Mouse (Mus musculus) kidney, embryonic 15.5 days (tissue): ENCODE results near the gene Gstm1. TPM values are rescaled to one million over a fixed set of nuclear protein-coding genes. Genes with fewer than 3 reads are reported as not detected.
"Not testable (repeated sequence)": the region's sequence is repeated elsewhere in the genome, so short reads cannot be mapped to it uniquely, and the experiment has no call there.

Experiments used
- ATAC-seq: fragments of 200-750 bp; cut with Nextera tagmentation; replicated peaks from 2 replicates; pipeline ENCODE4 v1.8.0; 2017; ENCODE audit warnings: moderate TSS enrichment; ENCODE audit not compliant: low FRiP score
- H3K27ac ChIP-seq: fragments of 300-500 bp; sonication (generic); 2 replicates; pipeline ENCODE4 v1.5.1; 2015; ENCODE audit warnings: mild to moderate bottlenecking, inconsistent platforms
- H3K27me3 ChIP-seq: fragments of 300-500 bp; sonication (generic); 2 replicates; pipeline ENCODE4 v1.6.1; 2015; ENCODE audit warnings: inconsistent platforms
- H3K36me3 ChIP-seq: fragments of 300-500 bp; sonication (generic); 2 replicates; pipeline ENCODE4 v1.6.1; 2015; ENCODE audit warnings: inconsistent platforms
- H3K4me1 ChIP-seq: fragments of 300-500 bp; sonication (generic); 2 replicates; pipeline ENCODE4 v1.6.1; 2015; ENCODE audit warnings: inconsistent platforms
- H3K4me2 ChIP-seq: fragments of 300-500 bp; sonication (generic); 2 replicates; pipeline ENCODE4 v1.6.1; 2015; ENCODE audit warnings: moderate library complexity, mild to moderate bottlenecking, inconsistent platforms
- H3K4me3 ChIP-seq: fragments of 300-500 bp; sonication (generic); replicated peaks from 2 replicates; pipeline ENCODE4 v1.5.1; 2015; ENCODE audit warnings: mild to moderate bottlenecking, inconsistent platforms
- H3K9ac ChIP-seq: fragments of 300-500 bp; sonication (generic); 2 replicates; pipeline ENCODE4 v1.6.1; 2015; ENCODE audit warnings: mild to moderate bottlenecking, inconsistent platforms
- H3K9me3 ChIP-seq: fragments of 300-500 bp; sonication (generic); replicated peaks from 2 replicates; pipeline ENCODE4 v1.6.1; 2016; ENCODE audit warnings: inconsistent platforms
- WGBS: fragments of 180-500 bp; shearing (Covaris S2); methylation state at CpG from one replicate; pipeline ENCODE4 v1.1.7; 2015; ENCODE audit warnings: mixed read lengths; 5-methylcytosine and 5-hydroxymethylcytosine counted together
- polyA plus RNA-seq: library from polyadenylated mRNA; unstranded; fragments of >200 nt; fragmentation: Nextera tagmentation; extraction: Ambion mirVana; gene quantifications from 2 replicates; pipeline ENCODE4 v1.2.1, GENCODE M21; 2015

Gstm1 gene
- polyA plus RNA-seq, 1 experiment from 2014 or later = 93.6 TPM

- no peaks in the 10 kb centered on the region for H3K27me3 ChIP-seq
- H3K9ac ChIP-seq = no peak overlapping the region
- no peak for ATAC-seq
- H3K27ac ChIP-seq = no peak overlapping the region
- no peaks in the 10 kb centered on the region for H3K36me3 ChIP-seq
- H3K4me2 ChIP-seq = no peak overlapping the region
- 0 out of 2 replicates have a peak, but pooled peaks cover 3% of the 10 kb centered on the region for H3K4me1 ChIP-seq
- no peaks in the 10 kb centered on the region for H3K9me3 ChIP-seq
- no peak overlapping the region for H3K4me3 ChIP-seq
These were observed 14.3 kb upstream of the Gstm1 start for GRCm38 (mm10) chr3:108032113-108032512.

- Histone ChIP-seq H3K36me3 (no peaks in the 10 kb centered on the region), H3K9ac (no peak overlapping the region), H3K4me1 (0 out of 2 replicates have a peak, but pooled peaks cover 8% of the 10 kb centered on the region), H3K27ac (no peak overlapping the region; the same call in 1 of the 2 replicates), H3K4me3 (no peak overlapping the region), H3K27me3 (no peaks in the 10 kb centered on the region), H3K9me3 (no peaks in the 10 kb centered on the region), H3K4me2 (no peak overlapping the region)
- peak; percentile 74; the same call in 1 of the 2 replicates for ATAC-seq
- 81% methylated on average over 4 of the region's 4 CpGs for WGBS
These were observed 11.0 kb upstream of the Gstm1 start for GRCm38 (mm10) chr3:108028641-108029365.

GRCm38 (mm10) chr3:108026597-108026996 lies 8.8 kb upstream of the Gstm1 start:
- no peak overlapping the region for H3K4me3 ChIP-seq
- 79% methylated on average over 1 of the region's 1 CpGs for WGBS
- H3K9me3 ChIP-seq = no peaks in the 10 kb centered on the region
- H3K4me1 ChIP-seq = 0 out of 2 replicates have a peak, but pooled peaks cover 8% of the 10 kb centered on the region
- H3K27ac ChIP-seq = no peak overlapping the region
- no peak for ATAC-seq
- no peak overlapping the region for H3K4me2 ChIP-seq
- H3K36me3 ChIP-seq = no peaks in the 10 kb centered on the region
- H3K9ac ChIP-seq = no peak overlapping the region
- H3K27me3 ChIP-seq = no peaks in the 10 kb centered on the region

- no peak overlapping the region for H3K4me2 ChIP-seq
- 0 out of 2 replicates have a peak, but pooled peaks cover 8% of the 10 kb centered on the region for H3K4me1 ChIP-seq
- no peaks in the 10 kb centered on the region for H3K27me3 ChIP-seq
- no peak overlapping the region for H3K27ac ChIP-seq
- H3K4me3 ChIP-seq = no peak overlapping the region
- no peak overlapping the region for H3K9ac ChIP-seq
- no peak for ATAC-seq
- no peaks in the 10 kb centered on the region for H3K9me3 ChIP-seq
- WGBS = 71% methylated on average over 5 of the region's 5 CpGs
- H3K36me3 ChIP-seq = no peaks in the 10 kb centered on the region
These were observed 8.3 kb upstream of the Gstm1 start for GRCm38 (mm10) chr3:108026049-108026448.

- no peak for ATAC-seq
- no peak overlapping the region for H3K27ac ChIP-seq
- 41% methylated on average over 4 of the region's 4 CpGs for WGBS
These were observed 7.5 kb upstream of the Gstm1 start for GRCm38 (mm10) chr3:108025318-108025717.

GRCm38 (mm10) chr3:108022650-108023049 lies 4.9 kb upstream of the Gstm1 start:
- H3K27ac ChIP-seq = no peak overlapping the region
- H3K4me2 ChIP-seq = no peak overlapping the region
- WGBS = 78% methylated on average over 6 of the region's 6 CpGs

More at GRCm38 (mm10) chr3:108025318-108025717, 7.5 kb upstream of the Gstm1 start:
- Histone ChIP-seq H3K9ac (no peak overlapping the region), H3K36me3 (no peaks in the 10 kb centered on the region), H3K9me3 (no peaks in the 10 kb centered on the region), H3K4me2 (no peak overlapping the region), H3K4me3 (no peak overlapping the region), H3K27me3 (no peaks in the 10 kb centered on the region), H3K4me1 (0 out of 2 replicates have a peak, but pooled peaks cover 8% of the 10 kb centered on the region)

GRCm38 (mm10) chr3:108020351-108021022 lies 2.7 kb upstream of the Gstm1 start:
- not testable (repeated sequence) for H3K4me2 ChIP-seq, H3K27ac ChIP-seq, H3K27me3 ChIP-seq, H3K9ac ChIP-seq, ATAC-seq, H3K4me3 ChIP-seq, H3K36me3 ChIP-seq, H3K9me3 ChIP-seq
- WGBS = 86% methylated on average over 11 of the region's 11 CpGs
- peaks cover 23% of the 10 kb centered on the region for H3K4me1 ChIP-seq

More at GRCm38 (mm10) chr3:108022650-108023049, 4.9 kb upstream of the Gstm1 start:
- no peaks in the 10 kb centered on the region for H3K36me3 ChIP-seq
- no peak for ATAC-seq
- no peak overlapping the region for H3K4me3 ChIP-seq
- peaks cover 12% of the 10 kb centered on the region for H3K4me1 ChIP-seq
- no peaks in the 10 kb centered on the region for H3K9me3 ChIP-seq
- no peaks in the 10 kb centered on the region for H3K27me3 ChIP-seq
- H3K9ac ChIP-seq = no peak overlapping the region

GRCm38 (mm10) chr3:108019226-108019625 lies 1.5 kb upstream of the Gstm1 start:
- ATAC-seq = not testable (repeated sequence)
- peaks cover 22% of the 10 kb centered on the region for H3K4me1 ChIP-seq
- WGBS = 71% methylated on average over 3 of the region's 3 CpGs

GRCm38 (mm10) chr3:108018190-108018820 lies 532 bp upstream of the Gstm1 start:
- Histone ChIP-seq H3K9me3 (no peaks in the 10 kb centered on the region), H3K9ac (peak overlapping the region; percentile 6; the same call in 1 of the 2 replicates), H3K36me3 (no peaks in the 10 kb centered on the region), H3K4me2 (peak overlapping the region; percentile 88), H3K4me3 (peak overlapping the region; percentile 49), H3K27ac (peak overlapping the region; percentile 96), H3K4me1 (peaks cover 25% of the 10 kb centered on the region), H3K27me3 (no peaks in the 10 kb centered on the region)
- peak; percentile 5; the same call in 1 of the 2 replicates for ATAC-seq
- 26% methylated on average over 14 of the region's 14 CpGs for WGBS

More at GRCm38 (mm10) chr3:108019226-108019625, 1.5 kb upstream of the Gstm1 start:
- H3K27me3 ChIP-seq, H3K27ac ChIP-seq, H3K4me3 ChIP-seq, H3K9ac ChIP-seq, H3K9me3 ChIP-seq, H3K36me3 ChIP-seq, H3K4me2 ChIP-seq: not testable (repeated sequence)

GRCm38 (mm10) chr3:108016468-108016867 lies 1.3 kb downstream of the Gstm1 start:
- not testable (repeated sequence) for H3K27me3 ChIP-seq, H3K9me3 ChIP-seq, H3K27ac ChIP-seq, H3K36me3 ChIP-seq, ATAC-seq, H3K4me3 ChIP-seq
- 86% methylated on average over 5 of the region's 5 CpGs for WGBS
- peak overlapping the region; percentile 88 for H3K4me2 ChIP-seq
- H3K9ac ChIP-seq = peak overlapping the region; percentile 46; the same call in 1 of the 2 replicates
- H3K4me1 ChIP-seq = peaks cover 32% of the 10 kb centered on the region

GRCm38 (mm10) chr3:108014974-108015346 lies 2.8 kb downstream of the Gstm1 start:
- no peak for ATAC-seq
- WGBS = 90% methylated on average over 2 of the region's 2 CpGs
- no peak overlapping the region for H3K27ac ChIP-seq
- no peak overlapping the region for H3K4me2 ChIP-seq
- no peaks in the 10 kb centered on the region for H3K9me3 ChIP-seq
- no peak overlapping the region for H3K4me3 ChIP-seq
- peaks cover 32% of the 10 kb centered on the region for H3K4me1 ChIP-seq
- H3K9ac ChIP-seq = no peak overlapping the region
- no peaks in the 10 kb centered on the region for H3K36me3 ChIP-seq
- H3K27me3 ChIP-seq = no peaks in the 10 kb centered on the region
